Mouse (Mus musculus) kidney, postnatal 25 days (tissue): ENCODE results near the gene Gm8947.
A peak's percentile ranks its signal among the peaks of the same experiment; 100 is the strongest.
"Not testable (repeated sequence)": the region's sequence is repeated elsewhere in the genome, so short reads cannot be mapped to it uniquely, and the experiment has no call there.

Experiments used
- DNase-seq, 2 experiments: peaks; one replicate each; pipeline ENCODE4 v3.0.0; 2021; ENCODE audit warnings: mixed read lengths in 2 of 2

Gm8947 gene

GRCm38 (mm10) chr1:151192075-151192474, at the start of gene Gm8947:
Gene Gm8947 (plus strand): TSS chr1:151192376.
- DNase-seq = not testable (repeated sequence)

- no peak for DNase-seq
Observed at GRCm38 (mm10) chr1:151144471-151145146, 47.6 kb upstream of the Gm8947 start.

- DNase-seq = peak; percentile 49 to 70
Observed at GRCm38 (mm10) chr1:151147801-151148200, 44.4 kb upstream of the Gm8947 start.

- DNase-seq = no peak
Observed at GRCm38 (mm10) chr1:151150211-151150610, 42.0 kb upstream of the Gm8947 start.

- DNase-seq = no peak
Observed at GRCm38 (mm10) chr1:151151089-151151488, 41.1 kb upstream of the Gm8947 start.

- peak; percentile 53 to 56 for DNase-seq
Observed at GRCm38 (mm10) chr1:151153056-151153652, 39.0 kb upstream of the Gm8947 start.

GRCm38 (mm10) chr1:151154131-151154530, 38.0 kb upstream of the Gm8947 start:
- DNase-seq = peak in 1 of 2 experiments; percentile 55

- DNase-seq = no peak
Observed at GRCm38 (mm10) chr1:151156129-151156528, 36.0 kb upstream of the Gm8947 start.

GRCm38 (mm10) chr1:151156777-151157632, 35.2 kb upstream of the Gm8947 start:
- no peak for DNase-seq

- peak; percentile 76 to 87 for DNase-seq
Observed at GRCm38 (mm10) chr1:151157963-151158856, 34.0 kb upstream of the Gm8947 start.

- DNase-seq = no peak
Observed at GRCm38 (mm10) chr1:151158857-151159510, 33.2 kb upstream of the Gm8947 start.

- DNase-seq = no peak
Observed at GRCm38 (mm10) chr1:151166031-151166430, 26.1 kb upstream of the Gm8947 start.

- DNase-seq = peak in 1 of 2 experiments; percentile 66
Observed at GRCm38 (mm10) chr1:151167297-151168047, 24.7 kb upstream of the Gm8947 start.

- no peak for DNase-seq
Observed at GRCm38 (mm10) chr1:151168637-151169036, 23.5 kb upstream of the Gm8947 start.

- peak; percentile 46 to 70 for DNase-seq
Observed at GRCm38 (mm10) chr1:151171572-151172461, 20.4 kb upstream of the Gm8947 start.

GRCm38 (mm10) chr1:151177030-151177936, 14.9 kb upstream of the Gm8947 start:
- peak; percentile 50 to 79 for DNase-seq

- DNase-seq = no peak
Observed at GRCm38 (mm10) chr1:151177937-151178271, 14.3 kb upstream of the Gm8947 start.

GRCm38 (mm10) chr1:151178505-151179083, 13.6 kb upstream of the Gm8947 start:
- DNase-seq = no peak

- no peak for DNase-seq
Observed at GRCm38 (mm10) chr1:151180167-151180566, 12.0 kb upstream of the Gm8947 start.
